Mouse (Mus musculus) stomach, embryonic 14.5 days (tissue): ENCODE measurements around the gene Phtf2. TPM values are rescaled to one million over a fixed set of nuclear protein-coding genes. Genes with fewer than 3 reads are reported as not detected.
"Not testable (repeated sequence)": the region's sequence is repeated elsewhere in the genome, so short reads cannot be mapped to it uniquely, and the experiment has no call there.

Experiments used
- ATAC-seq: fragments of 200-750 bp; cut with Nextera tagmentation; 2 replicates; pipeline ENCODE4 v1.8.0; 2017; ENCODE audit warnings: low read depth, moderate TSS enrichment; ENCODE audit not compliant: insufficient number of reproducible peaks, insufficient read depth, low FRiP score
- H3K27ac ChIP-seq: fragments of 300-500 bp; sonication (generic); 2 replicates; pipeline ENCODE4 v1.5.1; 2014; ENCODE audit warnings: mild to moderate bottlenecking, low read length, moderate library complexity, mixed read lengths
- H3K27me3 ChIP-seq: fragments of 300-500 bp; sonication (generic); 2 replicates; pipeline ENCODE4 v1.6.1; 2014; ENCODE audit warnings: low read length, control low read depth, mixed read lengths; ENCODE audit not compliant: control insufficient read depth, insufficient read depth
- H3K36me3 ChIP-seq: fragments of 300-500 bp; sonication (generic); 2 replicates; pipeline ENCODE4 v1.6.1; 2014; ENCODE audit warnings: mild to moderate bottlenecking, control low read depth, low read length, moderate library complexity, mixed read lengths; ENCODE audit not compliant: control insufficient read depth, insufficient read depth
- H3K4me1 ChIP-seq: fragments of 300-500 bp; sonication (generic); 2 replicates; pipeline ENCODE4 v1.6.1; 2014; ENCODE audit warnings: low read length, control low read depth, mixed read lengths; ENCODE audit not compliant: control insufficient read depth, insufficient read depth
- H3K4me2 ChIP-seq: fragments of 300-500 bp; sonication (generic); replicated peaks from 2 replicates; pipeline ENCODE4 v1.6.1; 2014; ENCODE audit warnings: low read depth, low read length, control low read depth
- H3K4me3 ChIP-seq: fragments of 300-500 bp; sonication (generic); 2 replicates; pipeline ENCODE4 v1.5.1; 2014; ENCODE audit warnings: low read depth, low read length, control low read depth
- H3K9ac ChIP-seq: fragments of 300-500 bp; sonication (generic); replicated peaks from 2 replicates; pipeline ENCODE4 v1.6.1; 2014; ENCODE audit warnings: low read depth, mild to moderate bottlenecking, control low read depth, low read length, moderate library complexity, mixed read lengths
- H3K9me3 ChIP-seq: fragments of 300-500 bp; sonication (generic); 2 replicates; pipeline ENCODE4 v1.6.1; 2016; ENCODE audit warnings: low read depth, low read length, control low read depth; ENCODE audit not compliant: control insufficient read depth
- WGBS: fragments of 180-500 bp; shearing (Covaris S2); extraction: QIAGEN DNeasy Blood & Tissue Kit; methylation state at CpG from one replicate; pipeline ENCODE4 v1.1.7; 2014; 5-methylcytosine and 5-hydroxymethylcytosine counted together
- polyA plus RNA-seq: library from polyadenylated mRNA; unstranded; fragments of >200 nt; fragmentation: Nextera tagmentation; extraction: Ambion mirVana; gene quantifications from 2 replicates; pipeline ENCODE4 v1.2.1, GENCODE M21; 2014

Gene Phtf2
- polyA plus RNA-seq, 1 experiment from 2014 or later, result 16.5 TPM

GRCm38 (mm10) chr5:20821647-20822046 is 60.3 kb downstream of the Phtf2 start:
- WGBS, result 53% methylated on average over 1 of the region's 1 CpGs
- no peak for ATAC-seq
- H3K4me1 ChIP-seq, result no peaks in the 10 kb centered on the region
- no peak overlapping the region for H3K9ac ChIP-seq
- H3K4me2 ChIP-seq, result no peak overlapping the region
- no peak overlapping the region for H3K4me3 ChIP-seq
- no peak overlapping the region for H3K27ac ChIP-seq
- no peaks in the 10 kb centered on the region for H3K27me3 ChIP-seq
- H3K36me3 ChIP-seq, result no peaks in the 10 kb centered on the region
- no peaks in the 10 kb centered on the region for H3K9me3 ChIP-seq

- Histone ChIP-seq H3K4me3 (no peak overlapping the region), H3K4me1 (no peaks in the 10 kb centered on the region), H3K9me3 (no peaks in the 10 kb centered on the region), H3K27ac (no peak overlapping the region), H3K9ac (no peak overlapping the region), H3K4me2 (no peak overlapping the region), H3K27me3 (no peaks in the 10 kb centered on the region), H3K36me3 (no peaks in the 10 kb centered on the region)
- no peak for ATAC-seq
Measured at GRCm38 (mm10) chr5:20821122-20821521, 60.8 kb downstream of the Phtf2 start.

- no peaks in the 10 kb centered on the region for H3K4me1 ChIP-seq
- H3K36me3 ChIP-seq, result no peaks in the 10 kb centered on the region
- no peak overlapping the region for H3K27ac ChIP-seq
- H3K27me3 ChIP-seq, result no peaks in the 10 kb centered on the region
- H3K4me2 ChIP-seq, result no peak overlapping the region
- no peaks in the 10 kb centered on the region for H3K9me3 ChIP-seq
- H3K9ac ChIP-seq, result no peak overlapping the region
- H3K4me3 ChIP-seq, result no peak overlapping the region
- WGBS, result 85% methylated on average over 2 of the region's 2 CpGs
- no peak for ATAC-seq
Measured at GRCm38 (mm10) chr5:20815094-20815493, 66.8 kb downstream of the Phtf2 start.

GRCm38 (mm10) chr5:20810449-20810848 is 71.5 kb downstream of the Phtf2 start:
- WGBS, result 83% methylated on average over 6 of the region's 6 CpGs

GRCm38 (mm10) chr5:20795932-20796331 is 86.0 kb downstream of the Phtf2 start:
- H3K4me1 ChIP-seq, result no peaks in the 10 kb centered on the region
- H3K9ac ChIP-seq, result no peak overlapping the region
- no peak for ATAC-seq
- no peaks in the 10 kb centered on the region for H3K9me3 ChIP-seq
- H3K36me3 ChIP-seq, result no peaks in the 10 kb centered on the region; the same call in 1 of the 2 replicates
- H3K4me3 ChIP-seq, result no peak overlapping the region
- no peak overlapping the region for H3K27ac ChIP-seq
- H3K27me3 ChIP-seq, result no peaks in the 10 kb centered on the region
- WGBS, result 90% methylated on average over 5 of the region's 5 CpGs
- H3K4me2 ChIP-seq, result no peak overlapping the region

More at GRCm38 (mm10) chr5:20810449-20810848, 71.5 kb downstream of the Phtf2 start:
- Histone ChIP-seq H3K4me2 (no peak overlapping the region), H3K4me3 (no peak overlapping the region), H3K27me3 (no peaks in the 10 kb centered on the region), H3K27ac (no peak overlapping the region), H3K9ac (no peak overlapping the region), H3K36me3 (no peaks in the 10 kb centered on the region; the same call in none of the 2 replicates), H3K4me1 (no peaks in the 10 kb centered on the region), H3K9me3 (no peaks in the 10 kb centered on the region)
- no peak for ATAC-seq

GRCm38 (mm10) chr5:20791793-20792554 is 90.0 kb downstream of the Phtf2 start:
- WGBS, result 85% methylated on average over 10 of the region's 10 CpGs
- no peak for ATAC-seq

GRCm38 (mm10) chr5:20786471-20786870 is 95.5 kb downstream of the Phtf2 start:
- not testable (repeated sequence) for H3K27me3 ChIP-seq, H3K4me1 ChIP-seq, ATAC-seq, H3K4me3 ChIP-seq, H3K9ac ChIP-seq, H3K27ac ChIP-seq, H3K4me2 ChIP-seq, H3K36me3 ChIP-seq, H3K9me3 ChIP-seq
- 89% methylated on average over 3 of the region's 5 CpGs for WGBS

More at GRCm38 (mm10) chr5:20791793-20792554, 90.0 kb downstream of the Phtf2 start:
- no peaks in the 10 kb centered on the region; the same call in 1 of the 2 replicates for H3K36me3 ChIP-seq
- H3K27ac ChIP-seq, result no peak overlapping the region
- H3K4me2 ChIP-seq, result no peak overlapping the region
- no peaks in the 10 kb centered on the region for H3K9me3 ChIP-seq
- no peaks in the 10 kb centered on the region for H3K27me3 ChIP-seq
- H3K9ac ChIP-seq, result no peak overlapping the region
- H3K4me3 ChIP-seq, result no peak overlapping the region
- H3K4me1 ChIP-seq, result no peaks in the 10 kb centered on the region

- H3K9ac ChIP-seq, result no peak overlapping the region
- H3K27me3 ChIP-seq, result no peaks in the 10 kb centered on the region
- H3K4me2 ChIP-seq, result no peak overlapping the region
- H3K4me1 ChIP-seq, result no peaks in the 10 kb centered on the region
- peak; percentile 73; the same call in 1 of the 2 replicates for ATAC-seq
- no peaks in the 10 kb centered on the region for H3K9me3 ChIP-seq
- no peak overlapping the region for H3K27ac ChIP-seq
- no peaks in the 10 kb centered on the region for H3K36me3 ChIP-seq
- 80% methylated on average over 1 of the region's 1 CpGs for WGBS
- no peak overlapping the region for H3K4me3 ChIP-seq
Measured at GRCm38 (mm10) chr5:20781116-20781515, 100.8 kb downstream of the Phtf2 start.

GRCm38 (mm10) chr5:20779191-20779590 is 102.7 kb downstream of the Phtf2 start:
- WGBS, result 78% methylated on average over 2 of the region's 2 CpGs

More at GRCm38 (mm10) chr5:20779191-20779590, 102.7 kb downstream of the Phtf2 start:
- no peak overlapping the region for H3K27ac ChIP-seq
- no peak for ATAC-seq
- no peaks in the 10 kb centered on the region for H3K4me1 ChIP-seq
- no peak overlapping the region for H3K4me3 ChIP-seq
- H3K9ac ChIP-seq, result no peak overlapping the region
- no peak overlapping the region for H3K4me2 ChIP-seq
- H3K27me3 ChIP-seq, result no peaks in the 10 kb centered on the region
- no peaks in the 10 kb centered on the region for H3K36me3 ChIP-seq
- no peaks in the 10 kb centered on the region for H3K9me3 ChIP-seq
